Mouse (Mus musculus) liver, postnatal 0 days (tissue): ENCODE data around the gene Atf7ip.

Experiments used
- CTCF ChIP-seq: sonication (generic); IDR thresholded peaks from 2 replicates; pipeline ENCODE4 v1.5.1; 2016; ENCODE audit warnings: antibody characterized with exemption, low read depth
- EP300 ChIP-seq: IDR thresholded peaks from 2 replicates; pipeline ENCODE4 v1.6.1; 2016; ENCODE audit warnings: antibody characterized with exemption, low read depth, mild to moderate bottlenecking

- no peak for TF ChIP-seq CTCF
- TF ChIP-seq EP300: no peak
Observed at GRCm38 (mm10) chr6:136650664-136651063, 144.7 kb downstream of the Atf7ip start.
